In the genomic region with DNA sequence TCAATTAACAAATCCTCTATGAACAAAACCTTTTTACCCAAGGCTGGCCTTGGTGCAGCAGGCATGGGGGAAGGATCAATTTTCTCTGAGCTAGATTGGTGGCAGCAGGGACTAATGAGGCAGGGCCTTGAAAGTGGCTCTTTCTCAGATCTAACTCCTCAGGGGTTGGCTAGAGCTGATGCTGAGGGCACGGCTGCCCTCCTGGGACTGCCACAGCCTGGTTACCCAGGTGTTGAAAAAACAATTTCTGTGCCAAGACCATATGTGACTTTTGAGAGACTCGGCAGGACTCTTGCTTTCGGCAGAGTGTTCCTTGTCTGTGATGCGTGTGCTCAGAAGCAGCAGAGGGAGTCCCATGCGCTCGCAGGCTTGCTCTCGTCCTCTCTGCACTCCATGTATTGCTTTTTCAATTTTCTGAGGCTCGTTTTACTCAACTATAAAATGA, we compare ENCODE assay signal across 9 mouse cellular contexts.
DNase-seq lines count a peak whose midpoint lies in the region; ATAC-seq and TF ChIP-seq lines count a peak whose summit lies in the region.
"Had no signal": no experiment of that assay in that cellular context is flagged by ENCODE, and none has a peak within 500 bp of the region (broad histone marks: within the 10 kb centered on the region; RNA-seq: fewer than 3 reads in every experiment).

No protein-coding gene starts in this region.

- no peak overlapping the region for H3K4me2 ChIP-seq in lung, postnatal 0 days (replicated peaks; ENCODE audit: low read depth, low read length)
- peak overlapping the region; percentile 6; the same call in 1 of the 2 replicates for H3K4me2 ChIP-seq in embryonic facial prominence, embryonic 14.5 days (ENCODE audit: low read depth, low read length)
- H3K4me2 ChIP-seq in limb, embryonic 11.5 days (ENCODE audit: low read depth, severe bottlenecking): no peak overlapping the region
- H3K4me2 ChIP-seq in stomach, postnatal 0 days (replicated peaks; ENCODE audit: low read depth): no peak overlapping the region

- WGBS in lung, postnatal 0 days: 53% methylated on average over 8 of the region's 8 CpGs
- 35% methylated on average over 8 of the region's 8 CpGs for WGBS in embryonic facial prominence, embryonic 14.5 days
- 49% methylated on average over 8 of the region's 8 CpGs for WGBS in limb, embryonic 11.5 days
- 49% methylated on average over 8 of the region's 8 CpGs for WGBS in stomach, postnatal 0 days
- 65% methylated on average over 8 of the region's 8 CpGs for WGBS in heart, adult 2 months

- no peak overlapping the region for H3K27ac ChIP-seq in lung, postnatal 0 days (ENCODE audit: low read length)
- peak overlapping the region; percentile 19; the same call in 1 of the 2 replicates for H3K27ac ChIP-seq in embryonic facial prominence, embryonic 14.5 days (replicated peaks; ENCODE audit: low read depth, low read length)
- H3K27ac ChIP-seq in limb, embryonic 11.5 days (replicated peaks; ENCODE audit: low read depth, low read length): 0 out of 2 replicates have a peak overlapping the region, but pooled peaks have one; percentile 5
- peak overlapping the region; percentile 58; the same call in 1 of the 2 replicates for H3K27ac ChIP-seq in stomach, postnatal 0 days (replicated peaks)
- H3K27ac ChIP-seq in heart, adult 2 months: no peak overlapping the region
- H3K27ac ChIP-seq: heart, embryonic 10.5 days had no signal

- no peaks in the 10 kb centered on the region for H3K36me3 ChIP-seq in lung, postnatal 0 days (ENCODE audit: insufficient read depth, low read length)
- H3K36me3 ChIP-seq in embryonic facial prominence, embryonic 14.5 days (ENCODE audit: control insufficient read depth, insufficient read depth, low read length): no peaks in the 10 kb centered on the region
- no peaks in the 10 kb centered on the region for H3K36me3 ChIP-seq in limb, embryonic 11.5 days (ENCODE audit: control insufficient read depth, insufficient read depth, low read length)
- no peaks in the 10 kb centered on the region for H3K36me3 ChIP-seq in stomach, postnatal 0 days (ENCODE audit: control insufficient read depth, insufficient read depth, low read length)
- H3K36me3 ChIP-seq in heart, adult 2 months (ENCODE audit: control insufficient read depth, insufficient read depth, low read length): no peaks in the 10 kb centered on the region

- no peak overlapping the region for H3K4me3 ChIP-seq in lung, postnatal 0 days (ENCODE audit: low read depth, low read length)
- no peak overlapping the region for H3K4me3 ChIP-seq in embryonic facial prominence, embryonic 14.5 days (ENCODE audit: low read depth, low read length)
- H3K4me3 ChIP-seq in limb, embryonic 11.5 days (ENCODE audit: low read depth, low read length): no peak overlapping the region
- H3K4me3 ChIP-seq in stomach, postnatal 0 days (ENCODE audit: low read depth, low read length): no peak overlapping the region
- H3K4me3 ChIP-seq in heart, adult 2 months: no peak overlapping the region
- H3K4me3 ChIP-seq: heart, embryonic 10.5 days had no signal

- intact Hi-C loops in heart, adult 2 months (cut with DNase I): loop anchor here (5.0 kb wide), 1 partner anchor 45 kb away; no protein-coding TSS in a partner anchor

- no peaks in the 10 kb centered on the region; the same call in 1 of the 2 replicates for H3K79me2 ChIP-seq in heart, adult 2 months (replicated peaks; ENCODE audit: control insufficient read depth, insufficient read depth, low read length)

- no peaks in the 10 kb centered on the region for H3K27me3 ChIP-seq in lung, postnatal 0 days (replicated peaks; ENCODE audit: insufficient read depth, low read length)
- H3K27me3 ChIP-seq in embryonic facial prominence, embryonic 14.5 days (replicated peaks; ENCODE audit: control insufficient read depth, insufficient read depth, low read length): no peaks in the 10 kb centered on the region
- H3K27me3 ChIP-seq in limb, embryonic 11.5 days (ENCODE audit: control insufficient read depth, insufficient read depth, low read length): no peaks in the 10 kb centered on the region
- H3K27me3 ChIP-seq in stomach, postnatal 0 days (ENCODE audit: control insufficient read depth, insufficient read depth, low read length): no peaks in the 10 kb centered on the region
- no peaks in the 10 kb centered on the region for H3K27me3 ChIP-seq in heart, adult 2 months (ENCODE audit: control insufficient read depth, insufficient read depth, low read length)

- no peaks in the 10 kb centered on the region for H3K9me3 ChIP-seq in lung, postnatal 0 days (ENCODE audit: low read length)
- no peaks in the 10 kb centered on the region for H3K9me3 ChIP-seq in embryonic facial prominence, embryonic 14.5 days (ENCODE audit: control insufficient read depth, low read length)
- no peaks in the 10 kb centered on the region for H3K9me3 ChIP-seq in limb, embryonic 11.5 days (ENCODE audit: control insufficient read depth, low read length)
- no peaks in the 10 kb centered on the region for H3K9me3 ChIP-seq in stomach, postnatal 0 days (ENCODE audit: control insufficient read depth, low read length)
- H3K9me3 ChIP-seq: heart, embryonic 10.5 days had no signal

- TF ChIP-seq POLR2A in heart, adult 2 months (IDR thresholded peaks at IDR 0.05; ENCODE audit: insufficient read depth, low read depth, low read length): no peak

- no peak for TF ChIP-seq CTCF in lung, postnatal 0 days (IDR thresholded peaks at IDR 0.05)
- TF ChIP-seq CTCF in stomach, postnatal 0 days (IDR thresholded peaks at IDR 0.05; ENCODE audit: low read depth): peak; percentile 22; the same call in 1 of the 2 replicates
- no peak for TF ChIP-seq CTCF in heart, adult 2 months (IDR thresholded peaks at IDR 0.05)

- TF ChIP-seq EP300 in lung, postnatal 0 days (IDR thresholded peaks at IDR 0.05): no peak
- no peak for TF ChIP-seq EP300 in stomach, postnatal 0 days (optimal IDR thresholded peaks at IDR 0.05)
- no peak for TF ChIP-seq EP300 in heart, adult 2 months (IDR thresholded peaks at IDR 0.05; ENCODE audit: insufficient read depth, low read depth, low read length)

- no peak overlapping the region for H3K9ac ChIP-seq in lung, postnatal 0 days (replicated peaks; ENCODE audit: low read depth)
- H3K9ac ChIP-seq in embryonic facial prominence, embryonic 14.5 days (ENCODE audit: low read depth, low read length): no peak overlapping the region
- H3K9ac ChIP-seq in limb, embryonic 11.5 days (ENCODE audit: low read length): no peak overlapping the region
- no peak overlapping the region for H3K9ac ChIP-seq in stomach, postnatal 0 days (ENCODE audit: low read length)
- no peak overlapping the region for H3K9ac ChIP-seq in heart, adult 2 months (ENCODE audit: low read depth, low read length)

- DNase-seq in lung, postnatal 0 days (ENCODE audit: low spot score): peak; percentile 14
- no peak for DNase-seq in lung, postnatal 25 days (ENCODE audit: low spot score)
- peak; percentile 74 for DNase-seq in embryonic facial prominence, embryonic 14.5 days (ENCODE audit: low spot score)
- DNase-seq in limb, embryonic 11.5 days (ENCODE audit: low spot score): no peak
- DNase-seq in stomach, postnatal 0 days (ENCODE audit: low spot score): no peak
- no peak for DNase-seq in heart, adult 8-10 months (ENCODE audit: low spot score)
- DNase-seq in heart, adult 2 months: no peak
- DNase-seq: kidney, postnatal 14 days had no signal

- no peak for ATAC-seq in lung, postnatal 0 days
- peak; percentile 88; the same call in 1 of the 2 replicates for ATAC-seq in embryonic facial prominence, embryonic 14.5 days (ENCODE audit: low read depth)
- no peak for ATAC-seq in limb, embryonic 11.5 days (ENCODE audit: insufficient number of reproducible peaks, low FRiP score, low TSS enrichment, low read depth)
- no peak for ATAC-seq in stomach, postnatal 0 days (ENCODE audit: low FRiP score, low TSS enrichment)

- no peaks in the 10 kb centered on the region for H3K4me1 ChIP-seq in lung, postnatal 0 days (ENCODE audit: insufficient read depth, low read depth, low read length)
- peaks cover 5% of the 10 kb centered on the region; the same call in 1 of the 2 replicates for H3K4me1 ChIP-seq in embryonic facial prominence, embryonic 14.5 days (ENCODE audit: control insufficient read depth, insufficient read depth, low read length)
- H3K4me1 ChIP-seq in limb, embryonic 11.5 days (ENCODE audit: control insufficient read depth, insufficient read depth, low read length): 0 out of 2 replicates have a peak, but pooled peaks cover 10% of the 10 kb centered on the region
- no peaks in the 10 kb centered on the region for H3K4me1 ChIP-seq in stomach, postnatal 0 days (replicated peaks; ENCODE audit: control insufficient read depth, insufficient read depth)
- H3K4me1 ChIP-seq in heart, adult 2 months (ENCODE audit: control insufficient read depth, insufficient read depth, low read length): no peaks in the 10 kb centered on the region

Comparison
In these comparisons a context has a peak if more than half of its experiments do, and no peak if none do; other contexts are left out.
1. DNase-seq: peak in lung, postnatal 0 days (single experiment) and embryonic facial prominence, embryonic 14.5 days (single experiment); none in lung, postnatal 25 days (single experiment), limb, embryonic 11.5 days (single experiment), stomach, postnatal 0 days (single experiment), heart, adult 8-10 months (single experiment) and heart, adult 2 months (0 of 2).
2. H3K27ac ChIP-seq: peak in embryonic facial prominence, embryonic 14.5 days (single experiment), limb, embryonic 11.5 days (single experiment) and stomach, postnatal 0 days (single experiment); none in lung, postnatal 0 days (single experiment) and heart, adult 2 months (single experiment).